Mouse (Mus musculus) lung, embryonic 14.5 days (tissue): ENCODE data around the gene Tmsb15a. TPM values are rescaled to one million over a fixed set of nuclear protein-coding genes. Genes with fewer than 3 reads are reported as not detected.

Experiments used
- ATAC-seq: fragments of 200-750 bp; cut with Nextera tagmentation; 2 replicates; pipeline ENCODE4 v1.8.0; 2017; ENCODE audit warnings: mild to moderate bottlenecking, moderate TSS enrichment, moderate library complexity; ENCODE audit not compliant: insufficient read depth
- DNase-seq: peaks from one replicate; pipeline ENCODE4 v3.0.0-alpha.2; 2015
- H3K27ac ChIP-seq: fragments of 300-500 bp; sonication (generic); 2 replicates; pipeline ENCODE4 v1.5.1; 2014; ENCODE audit warnings: low read depth, mild to moderate bottlenecking, moderate library complexity
- H3K27me3 ChIP-seq: fragments of 300-500 bp; sonication (generic); 2 replicates; pipeline ENCODE4 v1.6.1; 2014; ENCODE audit warnings: low read length, control low read depth; ENCODE audit not compliant: insufficient read depth
- H3K36me3 ChIP-seq: fragments of 300-500 bp; sonication (generic); 2 replicates; pipeline ENCODE4 v1.6.1; 2014; ENCODE audit warnings: control low read depth; ENCODE audit not compliant: insufficient read depth
- H3K4me1 ChIP-seq: fragments of 300-500 bp; sonication (generic); 2 replicates; pipeline ENCODE4 v1.6.1; 2014; ENCODE audit warnings: antibody characterized with exemption, control low read depth; ENCODE audit not compliant: insufficient read depth
- H3K4me2 ChIP-seq: fragments of 300-500 bp; sonication (generic); 2 replicates; pipeline ENCODE4 v1.6.1; 2014; ENCODE audit warnings: mild to moderate bottlenecking
- H3K4me3 ChIP-seq: fragments of 300-500 bp; sonication (generic); 2 replicates; pipeline ENCODE4 v1.5.1; 2014; ENCODE audit warnings: low read depth, low read length
- H3K9ac ChIP-seq: fragments of 300-500 bp; sonication (generic); 2 replicates; pipeline ENCODE4 v1.6.1; 2014
- H3K9me3 ChIP-seq: fragments of 300-500 bp; sonication (generic); 2 replicates; pipeline ENCODE4 v1.6.1; 2016; ENCODE audit warnings: low read depth, low read length, control low read depth
- CTCF ChIP-seq: IDR thresholded peaks from 2 replicates; pipeline ENCODE4 v1.5.1; 2016; ENCODE audit warnings: antibody characterized with exemption, low read depth
- WGBS: fragments of 180-500 bp; shearing (Covaris S2); extraction: QIAGEN DNeasy Blood & Tissue Kit; methylation state at CpG from one replicate; pipeline ENCODE4 v1.1.7; 2014; 5-methylcytosine and 5-hydroxymethylcytosine counted together
- microRNA-seq: library from miRNA; unstranded; fragments of <30 nt; microRNA quantifications from one replicate; pipeline ENCODE4, GENCODE M21; 2016; ENCODE audit warnings: borderline number of aligned reads
- polyA plus RNA-seq: library from polyadenylated mRNA; unstranded; fragments of >200 nt; fragmentation: Nextera tagmentation; extraction: Ambion mirVana; gene quantifications from 2 replicates; pipeline ENCODE4 v1.2.1, GENCODE M21; 2014

Gene Tmsb15a
- polyA plus RNA-seq, 1 experiment from 2014 or later, result not detected

- WGBS, result 64% methylated on average over 2 of the region's 2 CpGs
- ATAC-seq, result no peak
- no peak overlapping the region for H3K4me3 ChIP-seq
These were observed 43.2 kb downstream of the Tmsb15a start for GRCm38 (mm10) chrX:135681858-135682257.

More at GRCm38 (mm10) chrX:135681858-135682257, 43.2 kb downstream of the Tmsb15a start:
- no peak for DNase-seq
- Histone ChIP-seq H3K9ac (no peak overlapping the region), H3K9me3 (no peaks in the 10 kb centered on the region), H3K4me1 (no peaks in the 10 kb centered on the region), H3K4me2 (no peak overlapping the region), H3K36me3 (no peaks in the 10 kb centered on the region), H3K27me3 (no peaks in the 10 kb centered on the region), H3K27ac (no peak overlapping the region)
- no peak for TF ChIP-seq CTCF

Small RNAs within 50 kb of the gene (microRNA-seq; reads per million reads assigned to microRNA genes)
- gene Mir7646, result not detected

Other genes starting within 250 kb of the Tmsb15a start
- not detected in 2 replicates for gene AV320801, start 230.7 kb downstream of the Tmsb15a start, polyA plus RNA-seq
- gene Nxf7, start 126.5 kb downstream of the Tmsb15a start, polyA plus RNA-seq, result not detected in 2 replicates
- not detected in 2 replicates for gene Prame, start 97.6 kb downstream of the Tmsb15a start, polyA plus RNA-seq
- not detected in 2 replicates for gene Tcp11x2, start 31.5 kb downstream of the Tmsb15a start, polyA plus RNA-seq
- 8.8 and 9.1 TPM in 2 replicates for gene Armcx5, start 17.5 kb upstream of the Tmsb15a start, polyA plus RNA-seq
- gene Gprasp1, start 17.5 kb upstream of the Tmsb15a start, polyA plus RNA-seq, result 44.0 and 44.4 TPM in 2 replicates
- 52.1 and 55.7 TPM in 2 replicates for gene Bhlhb9, start 72.3 kb upstream of the Tmsb15a start, polyA plus RNA-seq
- 19.6 and 22.1 TPM in 2 replicates for gene Gprasp2, start 113.8 kb upstream of the Tmsb15a start, polyA plus RNA-seq